Mouse (Mus musculus): ENCODE data around the gene Sost. TPM values are rescaled to one million over a fixed set of nuclear protein-coding genes. Genes with fewer than 3 reads are reported as not detected.

Gene Sost
- not detected for polyA plus RNA-seq (2017; shearing (Covaris generic))

DNA sequence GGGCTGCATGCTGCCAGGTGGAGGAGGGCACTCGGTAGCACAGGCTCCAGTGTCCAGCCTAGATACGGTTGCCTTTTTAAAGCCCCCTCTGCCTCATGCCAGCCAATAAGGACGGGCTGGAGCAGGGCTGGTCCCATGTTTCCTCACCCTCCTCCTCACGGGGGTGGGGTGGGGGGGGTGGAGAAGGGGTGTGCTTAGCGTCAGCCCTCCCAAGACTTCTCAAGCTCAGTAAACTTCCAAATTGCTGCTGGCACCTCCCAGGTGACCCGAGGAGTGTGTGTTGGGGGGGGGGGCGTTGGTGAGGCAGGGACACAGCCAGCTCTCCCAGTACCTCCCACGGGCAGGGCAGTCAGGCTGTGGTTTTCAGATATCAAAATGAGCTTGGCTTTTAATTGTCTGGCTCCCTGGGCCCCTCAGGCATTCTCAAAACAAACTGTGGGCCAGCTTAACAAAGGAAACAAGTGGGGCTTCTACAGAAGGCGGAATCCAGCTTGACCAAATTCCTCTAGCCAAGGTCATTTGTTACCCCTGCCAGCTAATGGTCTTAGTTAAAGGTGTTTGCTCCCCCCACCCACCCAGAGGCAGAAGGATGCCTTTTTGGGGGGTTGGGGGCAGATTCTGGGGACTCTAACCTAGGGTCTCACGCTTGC, at the start of gene Sost:
TSS of gene Sost (minus strand) at position 51 of the 650 bp plus-strand sequence.

DNA sequence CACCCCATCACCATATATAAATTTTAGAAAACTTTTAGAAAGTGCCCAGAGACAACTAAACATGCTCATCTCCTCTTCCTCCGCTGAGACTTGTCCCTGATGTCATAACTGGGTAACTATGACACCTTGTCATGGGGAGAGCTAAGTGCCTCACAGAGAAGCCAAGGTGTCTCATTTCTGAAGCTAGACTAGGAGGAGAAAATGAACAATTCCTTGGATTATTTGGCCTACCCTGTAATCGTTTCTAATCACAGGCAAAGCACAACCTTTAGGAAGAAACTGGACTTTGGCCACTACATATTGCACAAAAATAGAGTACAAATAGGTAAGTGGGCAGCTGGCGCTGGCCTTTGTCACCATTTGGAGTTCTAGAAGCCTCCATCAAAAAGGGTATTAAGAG, 20.1 kb upstream of the Sost start, which contains the start of gene Dusp3:
TSS of gene Dusp3 (minus strand) at position 101 of the 400 bp plus-strand sequence.

DNA sequence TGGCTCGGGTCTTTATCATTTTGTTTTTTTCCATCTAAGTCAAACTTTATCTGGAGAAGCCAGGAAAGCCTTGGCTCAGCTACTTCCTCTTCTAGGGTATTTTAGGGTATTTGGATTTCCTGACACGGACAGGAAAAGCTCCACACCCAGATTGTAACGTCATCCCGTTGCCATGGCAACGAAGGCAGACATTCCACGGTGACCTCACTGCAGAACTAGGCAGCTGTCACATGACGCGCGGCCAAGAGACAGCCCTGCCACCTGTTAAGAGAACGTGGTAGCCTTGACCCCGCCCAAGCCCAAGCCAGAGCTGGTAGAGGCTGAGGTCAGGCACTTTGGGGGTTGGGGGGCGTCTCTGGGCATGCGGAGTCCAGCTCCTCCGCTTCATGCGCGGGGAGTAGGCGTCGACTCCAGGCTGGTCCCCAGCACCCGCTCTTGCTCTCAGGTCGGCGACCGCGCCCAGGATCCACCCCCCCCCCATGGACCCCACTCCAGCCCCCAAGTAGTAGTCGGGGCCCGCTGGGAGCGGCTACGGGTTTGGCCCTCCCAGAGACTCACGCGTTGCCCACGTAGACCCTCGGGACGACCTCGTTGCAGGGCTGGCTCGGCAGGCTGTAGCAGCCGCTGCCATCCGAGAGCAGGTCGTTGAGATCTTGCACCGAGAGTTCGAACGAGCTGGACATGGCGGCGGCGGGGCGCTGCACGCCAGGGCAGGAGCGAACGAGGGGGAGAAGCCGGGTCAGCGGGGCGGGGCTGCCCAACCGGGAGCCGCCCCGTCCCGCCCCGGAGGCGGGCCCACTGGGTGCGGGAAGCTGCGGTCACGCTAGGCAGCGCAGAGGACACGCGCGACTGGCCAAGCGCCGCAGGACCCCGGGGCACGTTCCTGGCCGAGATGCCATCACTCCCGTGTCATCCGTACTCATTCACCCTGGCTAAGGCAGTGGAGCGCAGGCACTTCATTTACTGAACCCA, 17.5 kb upstream of the Sost start, which contains the start of gene Cfap97d1:
TSS of gene Cfap97d1 (plus strand) at position 226 of the 972 bp plus-strand sequence.

Other genes starting within 250 kb of the Sost start
- 50.6 TPM for gene Dhx8, start 234.1 kb downstream of the Sost start, polyA plus RNA-seq (2017; shearing (Covaris generic))
- 0.11 TPM for gene Etv4, start 181.6 kb downstream of the Sost start, polyA plus RNA-seq (2017; shearing (Covaris generic))
- gene Meox1, start 72.6 kb downstream of the Sost start, polyA plus RNA-seq (2017; shearing (Covaris generic)) = not detected
- gene Cfap97d1, start 17.3 kb upstream of the Sost start, polyA plus RNA-seq (2017; shearing (Covaris generic)) = not detected
- gene Dusp3, start 20.0 kb upstream of the Sost start, polyA plus RNA-seq (2017; shearing (Covaris generic)) = 0.14 TPM
- 0.12 TPM for gene Mpp3, start 61.4 kb upstream of the Sost start, polyA plus RNA-seq (2017; shearing (Covaris generic))
- gene Cd300lg, start 74.5 kb upstream of the Sost start, polyA plus RNA-seq (2017; shearing (Covaris generic)) = not detected
- 1.8 TPM for gene Mpp2, start 121.5 kb upstream of the Sost start, polyA plus RNA-seq (2017; shearing (Covaris generic))
- gene Ppy, start 134.3 kb upstream of the Sost start, polyA plus RNA-seq (2017; shearing (Covaris generic)) = not detected
- gene Pyy, start 140.8 kb upstream of the Sost start, polyA plus RNA-seq (2017; shearing (Covaris generic)) = not detected
- gene Nags, start 178.5 kb upstream of the Sost start, polyA plus RNA-seq (2017; shearing (Covaris generic)) = not detected
- 8.5 TPM for gene Tmem101, start 189.4 kb upstream of the Sost start, polyA plus RNA-seq (2017; shearing (Covaris generic))
- gene Lsm12, start 218.3 kb upstream of the Sost start, polyA plus RNA-seq (2017; shearing (Covaris generic)) = 74.0 TPM
- gene G6pc3, start 222.6 kb upstream of the Sost start, polyA plus RNA-seq (2017; shearing (Covaris generic)) = 40.2 TPM

Data from CD4-positive, CD25-positive, alpha-beta regulatory T cell (primary cell).